Mouse (Mus musculus): Measurements from ENCODE around the gene Snx18. TPM values are rescaled to one million over a fixed set of nuclear protein-coding genes. Genes with fewer than 3 reads are reported as not detected.

Snx18 gene
- polyA plus RNA-seq, 1 experiment: 28.6 TPM

DNA sequence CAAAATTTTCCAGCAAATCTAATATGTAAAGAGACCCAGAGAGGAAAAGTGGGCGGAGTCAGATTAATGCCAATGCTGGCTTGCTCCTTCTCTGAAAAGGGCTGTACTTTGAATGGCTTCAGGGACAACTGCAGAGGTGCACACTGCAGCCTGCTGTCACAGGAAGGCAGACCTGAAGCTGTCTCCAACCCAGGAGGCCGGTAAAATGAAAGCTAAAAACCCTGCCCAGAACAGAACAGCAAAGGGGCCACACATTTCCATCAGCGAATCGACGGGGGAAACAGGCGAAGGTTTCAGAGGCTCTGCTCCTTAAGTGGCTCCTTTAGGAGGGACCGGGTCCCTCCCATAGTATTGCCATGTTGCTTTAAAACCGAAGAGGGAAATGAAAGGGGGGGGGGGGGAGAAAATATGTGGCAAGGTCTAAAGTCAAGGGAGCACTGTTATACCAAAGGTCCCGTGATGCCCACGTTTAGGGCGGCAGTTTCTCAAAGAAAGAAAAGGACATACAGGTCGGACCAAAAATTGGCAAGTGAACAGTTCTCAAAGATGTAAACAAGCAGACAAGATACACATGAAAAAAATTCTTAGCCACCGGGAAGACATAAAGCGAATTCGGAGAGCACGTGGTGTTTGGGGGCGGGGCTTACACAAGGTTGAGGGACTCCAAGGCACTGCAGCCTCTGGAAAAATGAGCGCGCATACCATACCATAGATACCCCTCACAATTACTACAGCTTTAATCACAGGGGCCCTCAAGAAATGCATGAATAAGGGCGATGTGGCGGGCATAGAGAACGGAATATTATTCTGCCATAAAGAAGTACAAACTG, 18.4 kb downstream of the Snx18 start:
- peaks cover 96% of the 10 kb centered on the region for H3K79me3 ChIP-seq (ENCODE audit: low read depth)
- no peak overlapping the region for H3K4me3 ChIP-seq (ENCODE audit: insufficient read depth, poor library complexity, severe bottlenecking)
- peaks cover 34% of the 10 kb centered on the region for H3K36me3 ChIP-seq (ENCODE audit: control insufficient read depth, insufficient read depth)
- TF ChIP-seq MAX (IDR thresholded peaks at IDR 0.05): no peak
- TF ChIP-seq FOSL1 (IDR thresholded peaks at IDR 0.05; ENCODE audit: insufficient read depth, low read length, poor library complexity, severe bottlenecking): no peak
- peaks cover 100% of the 10 kb centered on the region for H3K79me2 ChIP-seq (ENCODE audit: control insufficient read depth, insufficient read depth)
- H3K27me3 ChIP-seq (ENCODE audit: control insufficient read depth, insufficient read depth, insufficient read length): no peaks in the 10 kb centered on the region
- H3ac ChIP-seq (ENCODE audit: control insufficient read depth, insufficient read length, low read depth): no peak overlapping the region

DNA sequence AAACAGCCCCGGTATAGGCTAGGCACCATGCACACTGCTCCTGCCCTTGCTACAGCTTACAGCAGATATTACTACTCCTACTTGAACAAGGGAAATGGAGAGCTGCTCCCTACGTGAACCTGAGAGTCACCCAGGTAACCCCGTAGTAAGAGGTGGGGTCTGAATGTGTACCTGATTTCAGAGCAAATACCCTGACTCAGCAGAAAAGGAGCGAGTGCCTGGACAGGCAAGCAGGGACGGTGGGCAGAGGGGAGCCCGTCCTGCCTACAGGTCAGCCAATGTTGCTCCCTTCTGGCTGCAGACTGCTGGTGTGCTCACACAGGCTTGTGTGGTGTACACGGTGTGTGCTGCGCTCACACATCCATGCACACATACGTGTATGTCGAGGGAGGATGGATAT, 20.7 kb downstream of the Snx18 start:
- Histone ChIP-seq H3K36me3 (ENCODE audit: control insufficient read depth, insufficient read depth) (peaks cover 57% of the 10 kb centered on the region), H3K27me3 (ENCODE audit: control insufficient read depth, insufficient read depth, insufficient read length) (no peaks in the 10 kb centered on the region), H3ac (ENCODE audit: control insufficient read depth, insufficient read length, low read depth) (no peak overlapping the region), H3K79me2 (ENCODE audit: control insufficient read depth, insufficient read depth) (peaks cover 81% of the 10 kb centered on the region), H3K4me3 (ENCODE audit: insufficient read depth, poor library complexity, severe bottlenecking) (no peak overlapping the region), H3K79me3 (ENCODE audit: low read depth) (peaks cover 76% of the 10 kb centered on the region)
- TF ChIP-seq MAX (IDR thresholded peaks at IDR 0.05) (no peak), USF1 (IDR thresholded peaks at IDR 0.05; ENCODE audit: low read depth) (no peak), CEBPB (IDR thresholded peaks at IDR 0.05; ENCODE audit: low read depth) (no peak), MYOD1 (IDR thresholded peaks at IDR 0.05; ENCODE audit: control insufficient read depth, insufficient read length, low read depth) (no peak), MYOG (IDR thresholded peaks at IDR 0.05; ENCODE audit: control insufficient read depth, extremely low read depth, insufficient read length) (no peak), CTCF (IDR thresholded peaks at IDR 0.05; ENCODE audit: control insufficient read depth, insufficient read depth, insufficient read length) (no peak)

DNA sequence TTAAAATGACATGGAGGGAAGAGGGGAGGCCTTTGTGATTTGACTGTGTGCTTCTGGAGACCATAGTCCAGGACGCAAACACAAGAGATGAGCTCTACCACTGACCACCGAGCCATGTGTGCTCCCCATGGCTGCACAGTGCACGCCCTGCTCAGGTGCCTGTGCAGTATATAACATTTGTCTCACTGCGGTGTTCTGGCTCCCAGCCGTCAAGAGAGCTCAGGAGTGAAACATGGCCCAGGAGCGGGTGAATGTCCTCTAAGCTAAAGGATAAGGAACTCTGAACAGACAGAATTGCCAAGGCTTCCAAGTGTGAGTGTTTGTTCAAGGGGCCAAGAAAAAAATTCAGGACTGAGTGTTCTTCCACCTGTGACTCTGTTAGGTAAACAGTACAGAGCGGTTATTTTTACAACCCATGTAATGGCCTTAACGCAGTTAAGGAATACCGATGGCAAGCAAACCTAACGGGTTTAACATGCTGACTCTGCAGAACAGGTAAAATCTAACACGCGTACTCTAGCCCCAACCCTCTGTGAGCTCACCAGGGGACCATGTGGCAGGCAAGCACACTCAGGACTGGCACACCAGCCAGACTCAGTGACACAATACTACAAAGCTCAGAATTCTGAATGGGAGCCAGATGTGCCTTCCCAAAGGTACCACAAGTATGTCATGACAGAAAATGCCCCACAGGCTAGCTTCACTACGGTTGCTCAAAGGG, 21.4 kb downstream of the Snx18 start:
- Histone ChIP-seq H3K36me3 (ENCODE audit: control insufficient read depth, insufficient read depth) (peaks cover 61% of the 10 kb centered on the region), H3ac (ENCODE audit: control insufficient read depth, insufficient read length, low read depth) (no peak overlapping the region), H3K4me3 (ENCODE audit: insufficient read depth, poor library complexity, severe bottlenecking) (no peak overlapping the region), H3K79me3 (ENCODE audit: low read depth) (peaks cover 70% of the 10 kb centered on the region), H3K27me3 (ENCODE audit: control insufficient read depth, insufficient read depth, insufficient read length) (no peaks in the 10 kb centered on the region), H3K79me2 (ENCODE audit: control insufficient read depth, insufficient read depth) (peaks cover 75% of the 10 kb centered on the region)
- no peak for TF ChIP-seq USF1 (IDR thresholded peaks at IDR 0.05; ENCODE audit: low read depth)

DNA sequence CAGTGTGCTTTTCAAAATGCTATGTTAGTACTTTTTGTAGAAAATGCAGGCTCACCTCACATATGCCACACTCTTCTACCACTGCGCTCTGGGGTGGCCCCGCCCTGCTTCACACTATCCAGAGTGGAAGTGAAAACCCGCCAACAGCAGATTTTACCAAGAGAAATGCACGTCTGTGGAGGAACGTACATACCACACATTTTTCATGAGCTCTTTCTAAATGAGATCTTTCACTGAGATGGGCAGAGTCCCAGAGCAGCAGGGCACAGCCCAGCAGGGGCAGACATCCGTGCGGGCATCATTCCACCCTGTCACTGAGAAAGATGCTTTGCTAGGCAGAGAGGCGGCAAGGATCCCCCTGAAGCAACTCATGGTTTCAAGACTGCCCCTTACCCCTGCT, 22.4 kb downstream of the Snx18 start:
- H3K4me3 ChIP-seq (ENCODE audit: insufficient read depth, poor library complexity, severe bottlenecking): no peak overlapping the region
- TF ChIP-seq CEBPB (IDR thresholded peaks at IDR 0.05; ENCODE audit: low read depth): no peak
- no peak for TF ChIP-seq MAX (IDR thresholded peaks at IDR 0.05)
- peaks cover 65% of the 10 kb centered on the region for H3K79me2 ChIP-seq (ENCODE audit: control insufficient read depth, insufficient read depth)

DNA sequence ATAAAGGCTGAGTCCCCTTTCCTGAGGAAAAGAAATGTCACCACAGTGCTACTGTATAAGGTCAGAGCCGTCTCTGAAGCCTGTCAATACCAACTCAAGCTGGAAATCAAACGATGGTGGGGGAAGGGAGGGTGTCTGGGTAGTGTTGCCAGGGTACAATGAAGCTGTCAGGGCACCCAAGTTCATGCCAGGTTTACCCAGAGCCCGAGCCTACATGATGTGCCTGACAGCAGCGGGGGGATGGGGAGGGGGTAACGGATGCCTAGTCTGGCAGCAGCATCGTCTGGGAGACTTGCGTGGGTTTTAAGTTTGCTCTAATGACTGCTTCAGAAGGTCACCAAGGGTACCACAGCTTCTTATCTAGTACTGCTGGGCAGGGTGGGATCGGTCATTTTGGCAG, 23.1 kb downstream of the Snx18 start:
- Histone ChIP-seq H3K79me2 (ENCODE audit: control insufficient read depth, insufficient read depth) (peaks cover 57% of the 10 kb centered on the region), H3K36me3 (ENCODE audit: control insufficient read depth, insufficient read depth) (peaks cover 72% of the 10 kb centered on the region), H3ac (ENCODE audit: control insufficient read depth, insufficient read length, low read depth) (no peak overlapping the region), H3K79me3 (ENCODE audit: low read depth) (peaks cover 52% of the 10 kb centered on the region), H3K27me3 (ENCODE audit: control insufficient read depth, insufficient read depth, insufficient read length) (no peaks in the 10 kb centered on the region), H3K4me3 (ENCODE audit: insufficient read depth, poor library complexity, severe bottlenecking) (no peak overlapping the region)
- TF ChIP-seq CTCF (IDR thresholded peaks at IDR 0.05; ENCODE audit: control insufficient read depth, insufficient read depth, insufficient read length): no peak
- TF ChIP-seq MAX (IDR thresholded peaks at IDR 0.05): no peak
- no peak for TF ChIP-seq MYOG (IDR thresholded peaks at IDR 0.05; ENCODE audit: control insufficient read depth, extremely low read depth, insufficient read length)
- TF ChIP-seq CEBPB (IDR thresholded peaks at IDR 0.05; ENCODE audit: low read depth): no peak
- no peak for TF ChIP-seq USF1 (IDR thresholded peaks at IDR 0.05; ENCODE audit: low read depth)
- no peak for TF ChIP-seq FOSL1 (IDR thresholded peaks at IDR 0.05; ENCODE audit: insufficient read depth, low read length, poor library complexity, severe bottlenecking)
- TF ChIP-seq MYOD1 (IDR thresholded peaks at IDR 0.05; ENCODE audit: control insufficient read depth, insufficient read length, low read depth): no peak

More for the DNA sequence above, 22.4 kb downstream of the Snx18 start:
- no peaks in the 10 kb centered on the region for H3K27me3 ChIP-seq (ENCODE audit: control insufficient read depth, insufficient read depth, insufficient read length)
- H3K36me3 ChIP-seq (ENCODE audit: control insufficient read depth, insufficient read depth): peaks cover 64% of the 10 kb centered on the region
- no peak overlapping the region for H3ac ChIP-seq (ENCODE audit: control insufficient read depth, insufficient read length, low read depth)
- H3K79me3 ChIP-seq (ENCODE audit: low read depth): peaks cover 60% of the 10 kb centered on the region

DNA sequence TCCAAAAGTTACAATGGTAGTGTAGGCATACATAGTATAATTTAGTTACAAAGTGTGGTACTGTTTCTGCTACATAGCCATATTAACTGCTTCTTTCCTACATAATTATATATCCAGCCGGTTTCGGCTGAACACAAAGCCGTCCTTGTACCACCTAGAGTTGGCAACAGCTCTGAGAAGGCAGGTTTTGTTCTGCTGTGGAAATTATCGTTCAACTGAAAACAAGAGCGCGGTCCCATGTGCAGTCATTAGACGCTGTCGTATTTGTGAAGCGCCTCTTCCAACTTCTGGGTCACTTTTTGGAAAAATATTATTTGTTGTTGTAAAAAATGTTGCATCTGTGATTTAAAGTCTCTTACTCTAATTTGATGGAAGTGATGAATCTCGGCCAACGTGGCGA, 24.0 kb downstream of the Snx18 start:
- Histone ChIP-seq H3K4me3 (ENCODE audit: insufficient read depth, poor library complexity, severe bottlenecking) (no peak overlapping the region), H3ac (ENCODE audit: control insufficient read depth, insufficient read length, low read depth) (no peak overlapping the region), H3K27me3 (ENCODE audit: control insufficient read depth, insufficient read depth, insufficient read length) (no peaks in the 10 kb centered on the region), H3K79me3 (ENCODE audit: low read depth) (peaks cover 44% of the 10 kb centered on the region), H3K79me2 (ENCODE audit: control insufficient read depth, insufficient read depth) (peaks cover 48% of the 10 kb centered on the region), H3K36me3 (ENCODE audit: control insufficient read depth, insufficient read depth) (peaks cover 68% of the 10 kb centered on the region)
- no peak for TF ChIP-seq CEBPB (IDR thresholded peaks at IDR 0.05; ENCODE audit: low read depth)
- TF ChIP-seq CTCF (IDR thresholded peaks at IDR 0.05; ENCODE audit: control insufficient read depth, insufficient read depth, insufficient read length): no peak
- TF ChIP-seq FOSL1 (IDR thresholded peaks at IDR 0.05; ENCODE audit: insufficient read depth, low read length, poor library complexity, severe bottlenecking): no peak
- TF ChIP-seq MYOD1 (IDR thresholded peaks at IDR 0.05; ENCODE audit: control insufficient read depth, insufficient read length, low read depth): no peak
- TF ChIP-seq MAX (IDR thresholded peaks at IDR 0.05): no peak
- no peak for TF ChIP-seq USF1 (IDR thresholded peaks at IDR 0.05; ENCODE audit: low read depth)
- TF ChIP-seq MYOG (IDR thresholded peaks at IDR 0.05; ENCODE audit: control insufficient read depth, extremely low read depth, insufficient read length): no peak
